Mouse (Mus musculus): ENCODE measurements around the gene Elf2.

GRCm38 (mm10) chr3:51357624-51358023, 17.2 kb upstream of the Elf2 start:
- TF ChIP-seq CTCF (IDR thresholded peaks at IDR 0.05; ENCODE audit: low read depth, low read length) (no peak), POLR2A (IDR thresholded peaks at IDR 0.05; ENCODE audit: borderline replicate concordance, low read depth, low read length) (no peak)

All from bone marrow macrophage, adult 2 months (primary cell).